8 mouse cellular contexts compared by ENCODE assay signal in the genomic region with DNA sequence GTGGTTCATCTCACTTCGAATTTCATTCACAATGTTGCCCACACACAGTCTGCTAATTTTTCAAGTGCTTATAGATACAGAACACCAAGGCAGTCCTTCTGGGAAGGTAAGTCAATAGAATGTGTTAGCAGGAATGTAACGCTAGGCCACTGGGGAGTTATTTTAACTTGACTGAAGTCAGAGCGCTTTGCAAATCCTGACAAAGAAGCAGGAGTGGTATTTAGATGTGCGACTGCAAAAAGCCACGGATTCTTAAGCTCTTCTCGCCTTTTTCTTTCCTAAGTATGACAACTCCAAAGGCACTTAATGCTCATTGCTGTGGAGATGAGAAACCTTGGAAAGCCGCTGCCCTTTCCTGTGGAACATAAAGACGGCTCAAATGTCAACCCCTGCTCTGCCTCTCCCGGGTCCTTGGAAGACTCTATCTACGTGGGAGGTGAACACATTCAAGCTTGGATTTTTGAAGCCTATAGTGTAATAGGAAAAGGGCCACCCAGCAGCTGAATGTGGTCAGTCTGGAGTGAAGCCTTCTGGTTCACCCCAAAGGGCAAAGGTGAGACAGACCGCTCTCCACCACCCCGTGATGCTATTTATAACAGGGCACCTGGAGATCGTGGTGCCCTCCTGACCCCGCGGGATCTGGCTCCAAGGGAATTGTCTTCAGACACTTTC. TPM values are rescaled to one million over a fixed set of nuclear protein-coding genes. Genes with fewer than 3 reads are reported as not detected.
DNase-seq lines count a peak whose midpoint lies in the region; ATAC-seq and TF ChIP-seq lines count a peak whose summit lies in the region.

No protein-coding gene starts in this region.

- H3K9ac ChIP-seq in liver, embryonic 14.5 days (replicated peaks), result no peak overlapping the region
- H3K9ac ChIP-seq in stomach, embryonic 16.5 days (ENCODE audit: low read length), result peak overlapping the region; percentile 72

- no peaks in the 10 kb centered on the region for H3K36me3 ChIP-seq in hindbrain, embryonic 10.5 days
- no peaks in the 10 kb centered on the region for H3K36me3 ChIP-seq in liver, embryonic 14.5 days (replicated peaks; ENCODE audit: control insufficient read depth, insufficient read depth, low read depth)
- H3K36me3 ChIP-seq in stomach, embryonic 16.5 days (ENCODE audit: control insufficient read depth, insufficient read depth, low read length), result no peaks in the 10 kb centered on the region

- TF ChIP-seq EP300 in liver, embryonic 14.5 days (IDR thresholded peaks at IDR 0.05; ENCODE audit: low read depth), result no peak

- TF ChIP-seq POLR2A in cortical plate, adult 2 months (IDR thresholded peaks at IDR 0.05; ENCODE audit: extremely low read depth, insufficient read depth, low read length), result no peak

- H3K4me3 ChIP-seq in left cerebral cortex, adult 2 months, result peak overlapping the region; percentile 97
- peak overlapping the region; percentile 95 for H3K4me3 ChIP-seq in cortical plate, adult 2 months (ENCODE audit: insufficient read depth, low read length)
- peak overlapping the region; percentile 84 for H3K4me3 ChIP-seq in hindbrain, embryonic 10.5 days
- H3K4me3 ChIP-seq in liver, embryonic 14.5 days (ENCODE audit: insufficient read depth in 1 of 2, low read depth in 2 of 2, low read length in 2 of 2), result peak overlapping the region; percentile 58 to 59
- peak overlapping the region; percentile 63 for H3K4me3 ChIP-seq in stomach, embryonic 16.5 days (replicated peaks; ENCODE audit: low read length)

- peak; percentile 28; the same call in 1 of the 2 replicates for ATAC-seq in liver, embryonic 14.5 days (ENCODE audit: insufficient read depth)
- peak; percentile 17; the same call in 1 of the 2 replicates for ATAC-seq in stomach, embryonic 16.5 days (ENCODE audit: insufficient read depth, low FRiP score)

- WGBS in hindbrain, embryonic 10.5 days, result 9% methylated on average over 15 of the region's 15 CpGs
- 13% methylated on average over 15 of the region's 15 CpGs for WGBS in liver, embryonic 14.5 days (ENCODE audit: insufficient replicate concordance)
- 10% methylated on average over 15 of the region's 15 CpGs for WGBS in stomach, embryonic 16.5 days

- no peaks in the 10 kb centered on the region for H3K9me3 ChIP-seq in hindbrain, embryonic 10.5 days
- no peaks in the 10 kb centered on the region for H3K9me3 ChIP-seq in liver, embryonic 14.5 days (ENCODE audit: control insufficient read depth, low read length)
- no peaks in the 10 kb centered on the region for H3K9me3 ChIP-seq in stomach, embryonic 16.5 days (replicated peaks; ENCODE audit: control insufficient read depth, low read length)

- peak; percentile 16 for DNase-seq in left cerebral cortex, adult 2 months (ENCODE audit: extremely low spot score in 1 of 2, low spot score in 2 of 2)
- DNase-seq in left cerebral cortex, adult 11 months (ENCODE audit: low spot score), result no peak
- no peak for DNase-seq in hindbrain, embryonic 10.5 days (ENCODE audit: low spot score)
- DNase-seq in liver, embryonic 14.5 days (ENCODE audit: low read depth in 3 of 3, low spot score in 3 of 3), result peak in 1 of 3 experiments; percentile 4
- no peak for DNase-seq in gastrocnemius, postnatal 4 days (ENCODE audit: low spot score in 2 of 2)
- no peak for DNase-seq in cerebellum, postnatal 4 days (ENCODE audit: low spot score in 2 of 2)

- H3K27ac ChIP-seq in left cerebral cortex, adult 2 months, result peak overlapping the region; percentile 97
- H3K27ac ChIP-seq in cortical plate, adult 2 months (ENCODE audit: insufficient read depth, low read length), result peak overlapping the region; percentile 99
- H3K27ac ChIP-seq in hindbrain, embryonic 10.5 days, result peak overlapping the region; percentile 85
- H3K27ac ChIP-seq in liver, embryonic 14.5 days, result no peak overlapping the region
- H3K27ac ChIP-seq in stomach, embryonic 16.5 days (ENCODE audit: low read length), result peak overlapping the region; percentile 46; the same call in 1 of the 2 replicates

- peaks cover 22% of the 10 kb centered on the region for H3K27me3 ChIP-seq in hindbrain, embryonic 10.5 days (ENCODE audit: insufficient read depth, poor library complexity, severe bottlenecking)
- peaks cover 8% of the 10 kb centered on the region; the same call in 1 of the 2 replicates for H3K27me3 ChIP-seq in liver, embryonic 14.5 days (ENCODE audit: control insufficient read depth, insufficient read depth, low read length)
- H3K27me3 ChIP-seq in stomach, embryonic 16.5 days (ENCODE audit: control insufficient read depth, insufficient read depth, low read length), result no peaks in the 10 kb centered on the region

- H3K4me2 ChIP-seq in liver, embryonic 14.5 days (ENCODE audit: low read depth), result peak overlapping the region; percentile 58
- peak overlapping the region; percentile 97 for H3K4me2 ChIP-seq in stomach, embryonic 16.5 days (ENCODE audit: low read depth, low read length)

- intact Hi-C loops in left cerebral cortex, adult 2 months (cut with DNase I), result loop anchor here (2.0 to 5.0 kb wide), 5 partner anchors 50 to 315 kb away; a partner anchor contains a TSS

- H3K4me1 ChIP-seq in cortical plate, adult 2 months (ENCODE audit: control insufficient read depth, insufficient read depth, low read length), result peaks cover 3% of the 10 kb centered on the region; the same call in 1 of the 2 replicates
- peaks cover 14% of the 10 kb centered on the region for H3K4me1 ChIP-seq in hindbrain, embryonic 10.5 days (replicated peaks)
- no peaks in the 10 kb centered on the region for H3K4me1 ChIP-seq in liver, embryonic 14.5 days (replicated peaks; ENCODE audit: control insufficient read depth in 2 of 2, insufficient read depth in 2 of 2, low read length in 1 of 2)
- no peaks in the 10 kb centered on the region for H3K4me1 ChIP-seq in stomach, embryonic 16.5 days (ENCODE audit: control insufficient read depth, insufficient read depth, low read length)

- peak; percentile 1; the same call in 1 of the 2 replicates for TF ChIP-seq CTCF in left cerebral cortex, adult 2 months (IDR thresholded peaks at IDR 0.05)
- no peak for TF ChIP-seq CTCF in cortical plate, adult 2 months (IDR thresholded peaks at IDR 0.05; ENCODE audit: extremely low read depth, insufficient read depth, low read length)
- no peak for TF ChIP-seq CTCF in liver, embryonic 14.5 days (IDR thresholded peaks at IDR 0.05; ENCODE audit: low read depth)

RNA-seq across cellular contexts. Expression of a gene that starts 3.0 kb away (rescaled TPM):
- total RNA-seq in left cerebral cortex, adult 2 months (2021), result 10 to 100 TPM; 22.1 to 25.9 TPM
- 35.1 and 37.1 TPM in 2 replicates for polyA plus RNA-seq in cortical plate, adult 2 months (2012; rRNA removed)
- polyA plus RNA-seq in hindbrain, embryonic 10.5 days (2016; fragmentation: Nextera tagmentation; extraction: Ambion mirVana), result 5.3 and 6.8 TPM in 2 replicates
- polyA plus RNA-seq in liver, embryonic 14.5 days (2012; rRNA removed), result 1.4 and 2.4 TPM in 2 replicates
- 6.7 and 6.9 TPM in 2 replicates for polyA plus RNA-seq in liver, embryonic 14.5 days (2014; fragmentation: Nextera tagmentation; extraction: Ambion mirVana)
- polyA plus RNA-seq in stomach, embryonic 16.5 days (2015; fragmentation: Nextera tagmentation; extraction: Ambion mirVana), result 16.0 and 18.0 TPM in 2 replicates
- 10 to 100 TPM; 12.7 to 15.8 TPM for total RNA-seq in gastrocnemius, postnatal 4 days (2021)

Comparison
In these comparisons a context has a peak if more than half of its experiments do, and no peak if none do; other contexts are left out.
1. DNase-seq: peak in left cerebral cortex, adult 2 months (2 of 2); none in left cerebral cortex, adult 11 months (single experiment), hindbrain, embryonic 10.5 days (single experiment), gastrocnemius, postnatal 4 days (0 of 2) and cerebellum, postnatal 4 days (0 of 2).
2. Peak in every context shown above with its lines, with median percentiles within 50 percentile points of each other: H3K4me3 ChIP-seq.